Mouse (Mus musculus) spleen, adult 2 months (tissue): Measurements from ENCODE around the gene Col4a4.

Experiments used
- CTCF ChIP-seq: fragments of 200-500 bp; IDR thresholded peaks from 2 replicates; pipeline ENCODE4 v1.5.1; 2011; ENCODE audit warnings: mild to moderate bottlenecking, inconsistent platforms; ENCODE audit not compliant: insufficient read depth, insufficient read length, insufficient replicate concordance; ENCODE audit errors: extremely low read depth
- POLR2A ChIP-seq: fragments of 200-500 bp; IDR thresholded peaks from 2 replicates; pipeline ENCODE4 v1.6.1; 2011; ENCODE audit warnings: low read depth, low read length, inconsistent platforms

DNA sequence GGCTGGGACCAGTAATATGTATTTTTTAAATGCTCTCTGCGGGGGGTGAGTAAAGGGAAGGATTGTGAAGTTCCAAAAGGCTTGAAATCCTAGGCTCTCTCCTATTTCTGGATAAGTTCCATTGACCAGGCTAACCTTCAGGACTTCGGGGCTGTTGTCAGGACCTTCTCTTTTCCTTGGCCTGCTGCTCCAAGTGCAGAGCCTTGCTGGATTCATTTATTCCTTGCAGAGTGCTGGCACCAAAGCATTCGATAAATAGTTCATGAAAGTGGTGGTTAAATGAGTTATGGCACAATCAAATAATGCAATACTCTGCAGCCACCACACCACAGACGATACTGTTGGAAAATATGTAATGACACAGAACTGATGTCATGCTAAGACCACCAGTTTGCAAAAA lies 127.3 kb downstream of the Col4a4 start:
- TF ChIP-seq CTCF (no peak), POLR2A (no peak)
